Mouse (Mus musculus) lung, postnatal 4 days (tissue): ENCODE data around the gene Tas2r129.
"Not testable (repeated sequence)": the region's sequence is repeated elsewhere in the genome, so short reads cannot be mapped to it uniquely, and the experiment has no call there.

ENCODE experiments used
- DNase-seq, 2 experiments: peaks; one replicate each; pipeline ENCODE4 v3.0.0; 2021

Tas2r129 gene

GRCm38 (mm10) chr6:132950802-132951201, at the start of gene Tas2r129:
TSS of gene Tas2r129 (plus strand) at chr6:132951102.
- DNase-seq, result no peak

GRCm38 (mm10) chr6:132909351-132909750, 41.6 kb upstream of the Tas2r129 start, which contains the start of gene Tas2r125:
TSS of gene Tas2r125 (plus strand) at chr6:132909651.
- DNase-seq, result no peak

- not testable (repeated sequence) for DNase-seq
Measured at GRCm38 (mm10) chr6:132941376-132941775, 9.5 kb upstream of the Tas2r129 start.

GRCm38 (mm10) chr6:132957819-132958218, 6.9 kb downstream of the Tas2r129 start, which contains the start of gene Tas2r131:
TSS of gene Tas2r131 (minus strand) at chr6:132957919.
- DNase-seq, result no peak

DNA sequence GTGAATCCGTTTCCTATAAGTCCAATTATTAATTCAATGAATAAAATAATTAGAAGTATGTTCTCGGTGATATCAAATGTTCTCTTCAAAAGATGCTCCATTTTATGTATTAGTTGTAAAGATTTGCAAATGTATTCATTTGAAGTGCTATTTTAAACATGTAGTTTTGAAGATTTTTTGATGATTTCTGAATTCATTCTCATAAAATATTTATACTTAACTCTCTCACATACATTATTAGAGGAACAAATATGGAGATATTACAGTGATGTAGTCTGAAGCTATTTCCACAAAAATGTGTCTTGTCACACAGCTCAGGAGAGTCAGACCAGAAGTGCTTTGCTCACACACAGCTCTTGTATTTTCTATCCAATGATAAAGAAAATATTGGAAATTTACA, 30.0 kb downstream of the Tas2r129 start, which contains the start of gene Tas2r109:
Gene Tas2r109 (minus strand): TSS at position 101 of the 400 bp plus-strand sequence.
- DNase-seq, result no peak
